Mouse (Mus musculus): ENCODE measurements around the gene Rps27a. TPM values are rescaled to one million over a fixed set of nuclear protein-coding genes. Genes with fewer than 3 reads are reported as not detected.

Gene Rps27a
- polyA plus RNA-seq, 1 experiment from 2014 or later, result 1,412 TPM

DNA sequence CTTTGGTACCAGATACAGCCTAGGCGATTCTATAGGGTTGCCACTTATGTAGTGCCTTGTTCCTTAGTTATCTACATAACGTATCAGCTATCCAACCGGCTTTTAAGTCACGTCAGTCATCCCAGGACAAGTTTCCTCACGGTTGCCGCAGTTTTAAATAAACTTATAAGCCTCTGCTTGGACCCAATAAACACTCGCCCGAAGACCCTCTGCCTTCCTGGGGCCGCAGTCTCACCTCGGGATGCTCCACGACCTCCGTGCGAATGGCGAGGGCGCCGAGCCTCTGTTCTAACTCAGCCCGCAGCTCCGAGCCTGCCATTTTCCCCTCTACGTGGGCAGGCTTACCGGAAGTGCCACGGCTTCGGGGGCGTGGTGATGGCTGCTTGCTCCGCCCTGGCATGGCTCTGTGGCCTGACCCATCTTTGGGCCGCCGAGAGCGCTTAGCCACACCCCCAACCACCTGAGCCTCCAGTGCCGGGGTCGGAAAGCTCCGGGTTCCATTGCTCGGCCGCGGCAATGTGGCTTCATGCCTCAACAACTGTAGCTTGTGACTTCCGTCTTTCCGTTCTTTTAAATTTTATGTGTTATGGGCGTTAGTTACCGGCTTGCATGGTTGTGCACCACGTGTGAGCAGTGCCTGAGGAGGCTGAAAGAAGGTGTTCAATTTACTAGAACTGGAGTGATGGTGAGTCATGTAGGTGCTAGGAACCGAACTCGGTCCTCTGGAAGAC, 33.1 kb downstream of the Rps27a start, which contains the start of gene Prorsd1:
Prorsd1 (minus strand) TSS at position 352 of the 731 bp plus-strand sequence.
- 3% methylated on average over 40 of the region's 40 CpGs for WGBS

DNA sequence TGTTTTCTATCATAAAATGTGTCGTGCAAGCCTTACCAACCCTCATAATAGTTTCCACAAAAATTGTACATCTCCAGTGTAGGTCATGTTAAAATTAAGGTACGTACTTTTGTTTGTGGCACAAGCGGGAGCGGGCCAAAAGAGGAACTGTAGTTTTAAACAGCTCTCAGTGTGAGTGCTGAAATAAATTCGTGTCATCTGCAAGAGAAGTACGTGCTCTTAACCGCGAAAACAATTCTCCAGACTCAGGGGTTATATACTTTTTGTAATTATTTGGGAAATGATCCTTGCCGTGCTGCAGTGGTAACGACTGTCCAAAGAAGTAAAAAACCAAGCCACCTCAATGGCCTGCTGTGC, 33.6 kb downstream of the Rps27a start:
- H3K27me3 ChIP-seq (ENCODE audit: insufficient read depth, low read length), result no peaks in the 10 kb centered on the region
- DNase-seq (ENCODE audit: low spot score) (no peak), ATAC-seq (replicated peaks; ENCODE audit: low FRiP score, low read depth) (no peak)
- peaks cover 3% of the 10 kb centered on the region; the same call in 1 of the 2 replicates for H3K36me3 ChIP-seq (ENCODE audit: insufficient read depth, low read length)
- peak overlapping the region; percentile 64 for H3K4me3 ChIP-seq (replicated peaks; ENCODE audit: low read depth, low read length)
- no peaks in the 10 kb centered on the region for H3K9me3 ChIP-seq (replicated peaks; ENCODE audit: low read length)
- no peaks in the 10 kb centered on the region for H3K4me1 ChIP-seq (replicated peaks; ENCODE audit: insufficient read depth, low read length)
- peak overlapping the region; percentile 65 for H3K4me2 ChIP-seq (ENCODE audit: low read length)
- H3K27ac ChIP-seq, result peak overlapping the region; percentile 65
- H3K9ac ChIP-seq (ENCODE audit: low read depth, low read length), result peak overlapping the region; percentile 70
- 19% methylated on average over 10 of the region's 10 CpGs for WGBS
- TF ChIP-seq CTCF (IDR thresholded peaks at IDR 0.05; ENCODE audit: low read depth), result no peak

More for the DNA sequence above, 33.1 kb downstream of the Rps27a start, which contains the start of gene Prorsd1:
- ATAC-seq (replicated peaks; ENCODE audit: low FRiP score, low read depth), result peak; percentile 99
- no peaks in the 10 kb centered on the region for H3K9me3 ChIP-seq (replicated peaks; ENCODE audit: low read length)
- peak within 1 kb of the TSS; percentile 64 for H3K4me3 ChIP-seq (replicated peaks; ENCODE audit: low read depth, low read length)
- no peaks in the 10 kb centered on the region for H3K27me3 ChIP-seq (ENCODE audit: insufficient read depth, low read length)
- peaks cover 3% of the 10 kb centered on the region; the same call in 1 of the 2 replicates for H3K36me3 ChIP-seq (ENCODE audit: insufficient read depth, low read length)
- peak; percentile 94 for DNase-seq (ENCODE audit: low spot score)
- H3K27ac ChIP-seq, result peak within 1 kb of the TSS; percentile 65
- H3K9ac ChIP-seq (ENCODE audit: low read depth, low read length), result peak within 1 kb of the TSS; percentile 70
- H3K4me2 ChIP-seq (ENCODE audit: low read length), result peak within 1 kb of the TSS; percentile 65
- no peaks in the 10 kb centered on the region for H3K4me1 ChIP-seq (replicated peaks; ENCODE audit: insufficient read depth, low read length)
- no peak for TF ChIP-seq CTCF (IDR thresholded peaks at IDR 0.05; ENCODE audit: low read depth)

DNA sequence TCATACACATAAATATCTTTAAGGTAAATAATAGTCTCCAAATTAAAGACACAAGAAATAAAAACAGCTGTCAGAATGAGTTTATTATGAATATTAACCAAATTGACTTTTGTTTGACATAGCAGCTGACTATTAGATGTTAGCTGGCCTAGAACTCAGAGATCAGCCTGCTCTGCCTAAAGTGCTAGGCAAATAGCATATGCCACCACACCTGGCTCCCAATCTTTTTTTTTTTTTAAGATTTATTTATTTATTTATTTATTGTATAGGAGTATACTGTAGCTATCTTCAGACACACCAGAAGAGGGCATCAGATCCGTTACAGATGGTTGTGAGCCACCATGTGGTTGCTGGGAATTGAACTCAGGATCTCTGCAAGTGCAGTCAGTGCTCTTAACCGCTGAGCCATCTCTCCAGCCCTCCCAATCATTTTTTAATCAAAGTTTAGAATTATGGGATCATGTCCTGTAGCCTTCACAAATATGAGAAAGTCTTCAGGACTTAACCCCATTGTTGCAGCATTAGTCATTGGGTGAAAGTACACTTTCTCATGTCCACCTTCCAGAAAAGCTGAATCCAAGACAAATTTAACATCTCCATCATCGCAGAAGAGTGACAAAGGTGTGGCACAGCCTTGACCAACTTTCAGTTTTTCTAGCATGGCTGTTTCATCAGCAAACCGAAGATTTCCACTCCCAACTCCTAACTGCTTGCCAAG, 34.9 kb downstream of the Rps27a start:
- Histone ChIP-seq H3K27me3 (ENCODE audit: insufficient read depth, low read length) (no peaks in the 10 kb centered on the region), H3K9me3 (replicated peaks; ENCODE audit: low read length) (no peaks in the 10 kb centered on the region), H3K27ac (no peak overlapping the region), H3K4me1 (replicated peaks; ENCODE audit: insufficient read depth, low read length) (no peaks in the 10 kb centered on the region), H3K4me2 (ENCODE audit: low read length) (no peak overlapping the region), H3K4me3 (replicated peaks; ENCODE audit: low read depth, low read length) (no peak overlapping the region), H3K36me3 (ENCODE audit: insufficient read depth, low read length) (peaks cover 3% of the 10 kb centered on the region; the same call in 1 of the 2 replicates), H3K9ac (ENCODE audit: low read depth, low read length) (no peak overlapping the region)
- peak; percentile 25; the same call in 1 of the 2 replicates for TF ChIP-seq CTCF (IDR thresholded peaks at IDR 0.05; ENCODE audit: low read depth)
- no peak for DNase-seq (ENCODE audit: low spot score)
- 93% methylated on average over 4 of the region's 4 CpGs for WGBS
- no peak for ATAC-seq (replicated peaks; ENCODE audit: low FRiP score, low read depth)

DNA sequence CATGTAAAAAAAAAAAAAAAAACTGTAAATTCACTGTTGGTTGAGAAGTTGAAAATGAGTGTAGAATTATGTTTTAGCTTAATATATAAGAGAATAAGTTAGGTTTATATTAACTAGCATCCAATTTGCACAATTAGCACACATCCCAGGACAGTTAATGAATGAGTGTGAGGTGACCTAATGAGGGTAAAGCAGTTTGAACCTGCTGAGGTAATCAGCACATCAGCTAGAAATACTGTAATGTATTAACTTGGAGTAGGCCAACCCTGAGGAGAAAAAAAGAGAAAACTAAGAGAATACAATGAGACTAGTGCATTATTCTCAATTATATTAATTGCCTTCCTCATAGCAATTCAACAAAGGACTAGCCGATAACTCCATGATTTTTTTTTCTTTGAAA, 38.5 kb downstream of the Rps27a start:
- Histone ChIP-seq H3K4me1 (replicated peaks; ENCODE audit: insufficient read depth, low read length) (no peaks in the 10 kb centered on the region), H3K9me3 (replicated peaks; ENCODE audit: low read length) (no peaks in the 10 kb centered on the region), H3K4me3 (replicated peaks; ENCODE audit: low read depth, low read length) (no peak overlapping the region), H3K4me2 (ENCODE audit: low read length) (no peak overlapping the region), H3K9ac (ENCODE audit: low read depth, low read length) (no peak overlapping the region), H3K27me3 (ENCODE audit: insufficient read depth, low read length) (no peaks in the 10 kb centered on the region), H3K27ac (no peak overlapping the region), H3K36me3 (ENCODE audit: insufficient read depth, low read length) (peaks cover 6% of the 10 kb centered on the region; the same call in 1 of the 2 replicates)
- WGBS, result 93% methylated on average over 1 of the region's 1 CpGs
- DNase-seq (ENCODE audit: low spot score), result no peak
- TF ChIP-seq CTCF (IDR thresholded peaks at IDR 0.05; ENCODE audit: low read depth), result no peak
- ATAC-seq (replicated peaks; ENCODE audit: low FRiP score, low read depth), result peak; percentile 85

DNA sequence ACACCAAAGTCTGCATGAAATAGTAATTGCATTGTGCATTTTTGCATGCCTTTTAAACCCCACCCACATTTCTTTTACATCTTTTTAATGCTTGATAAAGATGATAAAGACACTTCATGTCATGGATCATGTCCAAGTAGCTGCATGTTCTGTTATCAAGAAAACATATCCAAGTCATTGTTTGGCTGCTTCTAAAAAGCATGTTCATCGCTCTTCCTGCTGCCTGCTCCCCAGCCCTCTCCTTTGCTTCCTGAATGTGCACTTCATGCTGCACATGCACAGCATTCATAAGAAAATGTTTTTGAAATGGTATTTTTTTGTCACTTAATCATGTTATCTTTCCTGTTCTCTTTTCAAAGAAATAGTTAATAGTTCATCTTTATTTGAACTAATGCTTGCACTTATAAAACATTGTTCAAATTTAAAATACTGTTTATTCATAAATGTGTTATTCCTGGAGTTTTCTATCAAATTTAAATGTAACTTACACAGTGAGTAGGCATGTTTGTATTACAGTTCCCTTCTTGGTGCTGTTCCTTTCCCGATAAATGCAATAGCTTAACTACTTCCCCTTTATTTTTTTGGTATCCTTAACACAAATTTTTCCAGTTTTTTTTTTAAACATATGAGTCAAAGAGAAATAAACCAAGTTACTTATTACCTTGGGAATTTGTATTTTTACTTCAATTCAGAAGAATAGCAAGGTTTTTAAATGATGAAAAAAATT, 42.8 kb downstream of the Rps27a start:
- no peak for DNase-seq (ENCODE audit: low spot score)
- H3K27ac ChIP-seq, result no peak overlapping the region
- H3K9ac ChIP-seq (ENCODE audit: low read depth, low read length), result no peak overlapping the region
- WGBS, result 97% methylated on average over 2 of the region's 2 CpGs
- H3K4me2 ChIP-seq (ENCODE audit: low read length), result no peak overlapping the region
- peaks cover 16% of the 10 kb centered on the region; the same call in 1 of the 2 replicates for H3K36me3 ChIP-seq (ENCODE audit: insufficient read depth, low read length)
- H3K9me3 ChIP-seq (replicated peaks; ENCODE audit: low read length), result no peaks in the 10 kb centered on the region
- TF ChIP-seq CTCF (IDR thresholded peaks at IDR 0.05; ENCODE audit: low read depth), result no peak
- no peak for ATAC-seq (replicated peaks; ENCODE audit: low FRiP score, low read depth)
- H3K4me1 ChIP-seq (replicated peaks; ENCODE audit: insufficient read depth, low read length), result no peaks in the 10 kb centered on the region
- H3K27me3 ChIP-seq (ENCODE audit: insufficient read depth, low read length), result no peaks in the 10 kb centered on the region
- no peak overlapping the region for H3K4me3 ChIP-seq (replicated peaks; ENCODE audit: low read depth, low read length)

Measured in kidney, postnatal 0 days (tissue).